ENCODE assay signal across 1 mouse cellular context in the genomic region with DNA sequence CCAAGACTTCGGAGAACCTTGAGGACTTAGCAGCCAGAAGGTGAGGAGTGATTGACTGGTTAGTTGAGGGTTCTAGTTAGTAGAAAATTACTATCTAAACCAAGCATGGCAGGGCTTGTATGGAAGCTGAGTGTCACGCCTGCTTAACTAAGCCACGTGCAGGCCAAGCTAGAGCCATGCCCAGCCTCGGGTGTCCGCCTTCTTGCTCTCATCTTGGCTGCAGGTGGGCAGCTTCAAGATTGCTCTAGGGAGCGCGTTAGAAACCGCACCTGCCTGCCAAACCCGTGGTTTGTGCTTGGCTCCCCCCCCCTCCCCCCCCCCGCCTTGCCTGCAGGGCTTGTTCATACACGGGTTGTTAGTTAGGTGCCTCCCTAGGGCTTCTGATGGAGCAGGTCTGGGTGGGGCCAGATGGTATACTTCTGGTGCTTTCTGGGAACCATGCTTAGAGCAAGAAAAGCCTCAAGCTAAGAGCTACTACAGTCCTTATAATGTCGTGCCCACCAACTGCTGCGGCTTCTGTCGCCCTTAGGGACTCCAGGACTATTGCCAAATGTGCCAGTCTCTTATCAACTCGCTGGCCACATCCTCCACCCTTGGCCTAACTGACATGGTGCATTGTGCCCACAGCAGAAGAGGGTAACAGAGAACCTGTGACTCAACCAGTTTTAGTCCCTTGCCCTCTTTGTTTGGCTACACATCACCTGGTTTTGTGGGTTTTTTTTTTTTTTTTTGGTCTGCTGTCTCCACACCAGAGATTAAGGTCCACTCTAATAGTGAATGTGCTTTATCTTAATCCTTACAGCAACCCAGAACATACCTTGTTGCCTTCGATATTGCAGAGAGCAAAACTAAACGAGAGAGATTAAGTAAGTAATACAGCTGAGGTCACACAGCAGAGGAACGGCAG.
TF ChIP-seq lines count a peak whose summit lies in the region.

No protein-coding gene starts in this region.

TF ChIP-seq in CH12.LX, 34 proteins besides CTCF, POLR2A, EP300 and RAD21 (continued from another document):
- TF ChIP-seq MAZ (IDR thresholded peaks at IDR 0.05; ENCODE audit: low read depth, low read length) (peak; percentile 45; the same call in 1 of the 2 replicates), UBTF (IDR thresholded peaks at IDR 0.05; ENCODE audit: low read depth, low read length) (no peak), CHD2 (IDR thresholded peaks at IDR 0.05; ENCODE audit: low read length) (no peak), ETS1 (conservative IDR thresholded peaks at IDR 0.05; ENCODE audit: low read depth, low read length) (0 out of 2 replicates have a peak, but pooled peaks have one; percentile 32), ZMIZ1 (IDR thresholded peaks at IDR 0.05; ENCODE audit: low read depth, low read length) (no peak), MXI1 (IDR thresholded peaks at IDR 0.05; ENCODE audit: low read depth, low read length) (peak; percentile 88), IRF4 (IDR thresholded peaks at IDR 0.05; ENCODE audit: low read depth, low read length) (no peak), TBP (conservative IDR thresholded peaks at IDR 0.05; ENCODE audit: low read depth, low read length) (no peak), USF1 (IDR thresholded peaks at IDR 0.05; ENCODE audit: low read depth, low read length) (no peak), MEF2A (IDR thresholded peaks at IDR 0.05; ENCODE audit: borderline replicate concordance, low read depth, low read length) (no peak), RCOR1 (conservative IDR thresholded peaks at IDR 0.05; ENCODE audit: low read depth, low read length) (no peak), USF2 (conservative IDR thresholded peaks at IDR 0.05; ENCODE audit: low read depth, low read length) (no peak), NELFE (IDR thresholded peaks at IDR 0.05; ENCODE audit: low read depth, low read length) (no peak), ZC3H11A (IDR thresholded peaks at IDR 0.05; ENCODE audit: low read depth, low read length) (no peak), POLR2AphosphoS2 (IDR thresholded peaks at IDR 0.05; ENCODE audit: low read depth, low read length) (no peak), BHLHE40 (IDR thresholded peaks at IDR 0.05; ENCODE audit: low read depth, low read length) (peak; percentile 92), JUND (conservative IDR thresholded peaks at IDR 0.05; ENCODE audit: low read depth, low read length) (no peak), MAX (IDR thresholded peaks at IDR 0.05; ENCODE audit: low read length) (peak; percentile 83), SIN3A (IDR thresholded peaks at IDR 0.05; ENCODE audit: low read length) (0 out of 2 replicates have a peak, but pooled peaks have one; percentile 40), CHD1 (IDR thresholded peaks at IDR 0.05; ENCODE audit: low read depth, low read length) (no peak), PAX5 (IDR thresholded peaks at IDR 0.05; ENCODE audit: low read length) (no peak), MAFK (IDR thresholded peaks at IDR 0.05; ENCODE audit: insufficient replicate concordance, low read length) (no peak), GABPA (IDR thresholded peaks at IDR 0.05; ENCODE audit: insufficient replicate concordance, low read depth, low read length) (no peak), E2F4 (IDR thresholded peaks at IDR 0.05; ENCODE audit: insufficient replicate concordance, low read depth, low read length) (no peak)
